Mouse (Mus musculus): ENCODE results near the gene Fignl1. TPM values are rescaled to one million over a fixed set of nuclear protein-coding genes. Genes with fewer than 3 reads are reported as not detected.

The Fignl1 gene
- total and polyA plus RNA-seq, 3 experiments, result 0.22 to 2.7 (median 1.3) TPM

DNA sequence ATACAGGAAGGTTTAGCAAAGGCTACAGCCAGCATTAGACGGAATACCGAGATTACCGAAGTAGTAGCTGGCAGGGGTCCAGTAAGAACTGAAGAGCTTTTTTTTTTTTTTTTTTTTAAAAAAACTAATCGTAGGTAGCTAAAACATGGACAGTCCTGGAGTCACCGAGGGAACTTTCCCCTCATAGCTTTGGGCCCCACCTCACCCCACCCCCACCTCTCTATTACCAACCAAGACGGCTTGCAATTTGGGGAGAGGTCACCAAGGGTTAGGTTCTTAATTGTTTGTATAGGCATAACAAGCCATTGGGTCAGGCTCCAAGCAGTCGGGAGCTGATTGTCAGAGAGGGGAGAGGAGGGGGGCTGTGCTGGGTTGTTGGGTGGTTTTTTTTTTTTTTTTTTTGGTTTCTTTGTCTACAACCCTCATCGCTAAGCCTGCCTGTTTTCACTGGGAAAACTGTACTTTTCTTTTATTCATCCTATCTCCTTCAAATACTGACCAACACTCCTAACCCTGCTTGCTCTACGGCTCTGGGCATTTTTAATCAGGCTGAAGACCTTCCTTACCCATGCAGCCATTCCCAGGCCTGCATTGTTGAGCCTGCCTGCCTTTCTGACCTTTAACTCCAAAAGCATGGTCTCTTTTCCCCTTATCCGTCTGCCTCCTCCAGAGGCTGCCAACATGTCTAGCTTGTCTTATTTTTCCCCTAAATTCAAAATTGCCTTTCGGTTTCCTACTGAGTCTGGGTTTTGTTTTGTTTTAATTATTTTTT lies 828 bp upstream of the Fignl1 start:
- no peak for DNase-seq

GRCm38 (mm10) chr11:11808035-11808819 lies 535 bp downstream of the Fignl1 start:
- no peak for DNase-seq

- DNase-seq, result peak; percentile 45
Observed at GRCm38 (mm10) chr11:11805951-11806350, 2.8 kb downstream of the Fignl1 start.

DNA sequence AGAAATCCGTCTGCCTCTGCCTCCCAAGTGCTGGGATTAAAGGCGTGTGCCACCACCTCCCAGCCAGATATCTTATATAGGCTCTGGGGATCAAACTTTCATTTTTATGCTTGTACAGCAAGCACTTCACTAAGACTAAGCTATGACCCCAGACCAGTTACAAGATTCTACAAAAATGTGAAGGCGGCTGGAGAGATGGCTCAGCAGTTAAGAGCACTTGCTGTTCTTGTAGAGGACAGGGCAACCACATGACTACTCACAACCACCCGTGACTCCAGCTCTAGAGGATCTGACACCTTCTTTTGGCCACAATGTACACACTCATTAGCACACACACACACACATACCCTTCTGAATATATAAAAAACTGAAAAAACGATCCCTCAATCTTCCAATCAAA lies 4.3 kb downstream of the Fignl1 start:
- DNase-seq, result no peak

DNA sequence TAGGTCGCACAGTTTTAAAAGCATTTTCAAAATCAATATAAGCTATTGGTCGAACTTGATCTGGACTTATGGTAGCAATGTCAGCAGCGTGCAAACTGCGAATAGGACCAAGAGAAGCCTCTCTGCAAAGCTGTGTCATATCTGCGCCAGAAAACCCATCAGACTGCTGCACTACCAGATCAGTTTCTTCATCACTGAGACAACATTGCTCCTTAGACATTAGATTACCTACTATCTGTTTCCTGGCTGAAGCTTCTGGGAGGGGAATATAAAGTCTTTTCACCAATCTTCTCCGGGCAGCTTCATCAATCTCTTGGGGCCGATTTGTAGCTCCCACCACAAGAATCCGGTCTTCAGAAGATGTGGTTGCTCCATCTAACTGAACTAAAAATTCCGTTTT lies 7.7 kb downstream of the Fignl1 start:
- DNase-seq, result no peak

- DNase-seq, result no peak
Observed at GRCm38 (mm10) chr11:11800304-11800703, 8.5 kb downstream of the Fignl1 start.

- no peak for DNase-seq
Observed at GRCm38 (mm10) chr11:11798690-11799089, 10.1 kb downstream of the Fignl1 start.

- DNase-seq, result no peak
Observed at GRCm38 (mm10) chr11:11794626-11795025, 14.1 kb downstream of the Fignl1 start.

DNA sequence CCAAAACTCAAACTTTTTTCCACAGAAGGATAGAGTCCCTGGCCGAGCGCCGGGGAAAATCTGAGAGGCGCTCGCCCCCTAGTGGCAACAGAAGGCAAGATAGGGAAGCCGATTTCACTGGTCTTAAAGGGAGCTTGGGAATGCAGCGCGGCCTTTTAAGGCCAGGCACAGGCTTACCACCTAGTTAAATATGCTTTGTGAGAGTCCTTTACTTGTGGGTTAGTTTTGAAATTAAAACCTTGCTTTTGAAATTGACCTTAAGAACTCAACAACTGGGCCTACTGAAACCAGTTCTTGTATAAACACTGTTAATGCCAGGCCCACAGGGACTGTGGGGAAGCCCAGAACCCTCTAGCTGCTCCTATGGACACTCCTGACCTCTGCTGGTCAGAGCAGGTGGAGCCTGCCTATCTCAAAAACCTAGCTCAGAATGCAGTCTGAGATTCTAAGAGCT lies 20.2 kb downstream of the Fignl1 start:
- peak; percentile 85 for DNase-seq

GRCm38 (mm10) chr11:11785457-11785856 lies 23.3 kb downstream of the Fignl1 start:
- no peak for DNase-seq

DNA sequence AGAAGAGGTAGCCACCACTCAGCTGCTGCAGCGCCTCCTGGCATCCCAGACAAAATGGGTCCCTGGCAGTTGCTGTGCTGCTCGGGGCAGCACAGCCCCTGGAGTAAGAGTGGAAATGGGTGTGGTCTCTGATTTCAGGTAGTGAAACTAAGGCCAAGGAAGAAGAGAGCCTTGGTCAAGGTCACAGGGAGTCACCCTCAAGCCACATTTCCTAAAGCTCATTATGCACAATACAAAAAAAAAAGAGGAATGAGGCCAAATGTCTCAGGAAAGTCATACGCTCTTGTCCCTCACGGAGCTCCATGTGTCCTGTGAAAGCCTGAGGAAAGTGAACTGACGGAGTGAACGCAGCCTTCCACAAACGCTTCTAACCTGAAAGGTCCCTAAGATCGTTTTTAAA lies 27.0 kb downstream of the Fignl1 start:
- no peak for DNase-seq

DNA sequence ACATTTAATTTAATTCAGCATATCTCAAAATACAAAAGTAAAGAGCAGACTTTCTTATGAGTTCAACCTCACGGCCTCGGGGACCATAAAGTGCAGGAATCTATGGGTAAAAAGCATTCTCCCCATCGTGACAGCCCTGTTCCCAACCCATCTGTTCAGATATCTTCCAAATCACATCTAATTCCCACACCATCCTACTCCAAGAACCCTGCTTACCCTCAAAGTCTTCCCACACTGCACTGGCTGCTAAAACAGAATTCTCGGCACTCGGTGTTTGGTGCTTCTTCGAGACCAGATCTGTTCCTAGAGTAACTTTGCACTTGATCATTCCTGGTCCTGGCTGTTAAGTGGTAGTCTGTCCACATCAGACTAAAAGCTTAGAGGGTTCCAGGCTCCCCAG lies 30.4 kb downstream of the Fignl1 start:
- DNase-seq, result no peak

DNA sequence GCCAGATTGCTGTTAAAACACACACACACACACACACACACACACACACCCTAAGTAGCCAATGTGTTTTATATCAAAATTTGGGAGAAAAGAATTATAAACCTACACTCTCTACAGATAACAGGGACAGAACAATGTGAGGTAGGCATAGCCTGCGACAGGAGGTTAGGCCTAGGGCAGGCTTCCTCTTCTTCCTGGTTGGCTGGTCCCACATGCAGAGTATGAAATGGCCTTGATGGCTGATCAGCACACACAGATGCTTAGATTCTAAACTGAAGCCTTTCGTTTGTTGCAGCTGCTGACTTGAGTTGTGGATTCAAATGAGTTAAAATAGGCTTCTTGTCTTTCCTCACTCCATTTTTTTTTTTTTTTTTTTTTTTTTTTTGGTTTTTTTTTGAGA lies 31.0 kb downstream of the Fignl1 start:
- no peak for DNase-seq

GRCm38 (mm10) chr11:11777246-11777645 lies 31.5 kb downstream of the Fignl1 start:
- DNase-seq, result no peak

- DNase-seq, result no peak
Observed at GRCm38 (mm10) chr11:11776822-11777174, 32.0 kb downstream of the Fignl1 start.

- no peak for DNase-seq
Observed at GRCm38 (mm10) chr11:11776071-11776821, 32.5 kb downstream of the Fignl1 start.

DNA sequence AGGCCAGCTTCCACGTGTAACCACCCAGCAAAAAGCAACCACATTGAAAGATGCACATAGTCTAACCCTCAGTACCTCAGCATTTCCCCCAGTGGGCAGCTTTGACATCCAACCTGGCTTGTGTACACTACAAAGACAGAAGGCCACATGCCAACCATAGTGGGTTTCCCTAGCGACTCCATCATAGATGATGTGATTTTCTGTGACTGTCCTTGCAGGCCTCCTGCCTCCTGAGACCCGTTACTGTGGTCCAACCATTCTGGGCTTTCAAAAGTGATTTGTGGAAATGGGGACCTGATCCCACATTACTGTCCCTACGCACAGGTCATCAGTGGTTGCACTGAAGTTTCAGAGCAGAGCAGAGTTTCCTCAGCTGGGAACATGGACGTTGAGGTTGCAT lies 33.9 kb downstream of the Fignl1 start:
- no peak for DNase-seq

- no peak for DNase-seq
Observed at GRCm38 (mm10) chr11:11774384-11774783, 34.4 kb downstream of the Fignl1 start.

GRCm38 (mm10) chr11:11772196-11772595 lies 36.6 kb downstream of the Fignl1 start:
- DNase-seq, result no peak

DNA sequence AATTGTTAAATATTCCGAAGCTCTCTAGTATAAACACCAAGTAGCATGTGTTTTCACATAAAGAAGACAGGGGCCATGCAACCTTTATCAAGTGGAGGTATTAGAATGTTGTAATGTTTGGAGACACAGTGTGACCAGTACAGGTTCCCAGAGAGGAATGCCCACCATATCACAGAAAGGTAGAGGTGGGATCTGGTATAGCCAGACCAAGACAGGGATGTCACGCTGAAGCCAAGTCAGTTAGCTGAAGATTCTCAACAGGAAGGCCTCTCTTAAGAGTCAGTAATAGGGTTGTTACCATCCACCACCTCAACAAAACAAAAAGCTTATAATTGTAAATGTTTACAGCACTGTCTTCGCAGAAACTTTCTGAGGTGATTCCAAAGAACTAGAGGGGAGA lies 38.1 kb downstream of the Fignl1 start:
- DNase-seq, result no peak

- no peak for DNase-seq
Observed at GRCm38 (mm10) chr11:11769281-11769680, 39.5 kb downstream of the Fignl1 start.

GRCm38 (mm10) chr11:11768057-11768456 lies 40.7 kb downstream of the Fignl1 start:
- no peak for DNase-seq

DNA sequence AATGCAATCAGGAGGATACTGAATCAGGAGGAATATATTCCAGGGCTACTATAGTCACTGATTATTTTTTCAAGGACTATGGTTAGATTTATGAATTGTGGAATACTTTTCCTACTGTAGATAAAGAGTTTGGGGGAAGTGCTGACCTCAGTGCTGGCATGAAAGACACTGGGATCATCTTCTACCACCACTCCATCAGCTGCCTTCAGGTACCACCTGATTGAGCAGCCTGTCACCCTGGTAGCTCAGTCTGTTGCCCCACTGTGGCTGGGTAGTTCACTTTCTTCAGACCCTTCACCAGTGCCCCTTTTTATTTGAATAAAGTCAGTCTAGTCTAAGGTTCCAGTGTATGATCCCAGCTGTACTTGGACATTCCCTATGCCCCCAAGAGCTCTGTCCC lies 42.0 kb downstream of the Fignl1 start:
- no peak for DNase-seq

Measured in adrenal gland, adult 2 months (tissue).